Comparison of ENCODE assay signal across 7 mouse cellular contexts in the genomic region with DNA sequence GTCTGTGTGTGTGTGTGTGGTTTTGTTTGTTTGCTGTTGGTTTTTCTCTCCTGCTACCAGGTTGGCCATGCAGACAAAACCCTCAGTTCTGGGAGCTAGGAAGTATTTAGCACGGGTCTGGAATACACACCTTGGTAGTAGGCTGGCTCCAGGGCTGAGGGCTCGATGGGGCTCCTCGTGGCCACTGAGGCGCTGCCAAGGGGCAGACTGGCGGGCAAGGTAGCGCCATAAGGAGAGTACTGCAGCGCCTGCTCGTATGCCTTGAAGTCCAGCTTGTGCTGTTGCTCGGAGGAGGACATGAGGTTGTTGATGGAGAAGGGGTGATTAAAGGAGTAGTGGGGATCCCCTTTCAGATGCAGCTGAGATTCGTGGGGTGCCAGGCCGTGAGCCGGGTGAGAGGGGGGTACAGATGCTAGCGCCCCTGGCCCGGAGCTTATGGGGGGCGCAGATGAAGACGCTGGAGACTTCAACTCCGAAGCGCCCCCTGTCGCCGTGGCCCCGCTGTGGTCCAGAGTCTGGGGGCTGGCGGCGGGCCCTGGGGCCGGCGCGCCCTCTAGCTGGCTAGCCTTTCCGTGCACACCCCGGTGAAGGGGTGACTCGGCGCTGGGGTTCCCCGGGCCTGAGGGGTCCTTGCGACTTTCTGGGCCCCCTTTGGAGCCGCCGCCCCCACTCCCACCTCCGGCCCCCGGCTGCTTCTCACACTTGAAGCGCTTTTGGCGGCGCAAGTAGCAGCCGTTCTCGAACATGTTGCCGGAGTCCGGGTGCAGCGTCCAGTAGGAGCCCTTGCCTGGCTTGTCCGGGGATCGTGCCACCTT. TPM values are rescaled to one million over a fixed set of nuclear protein-coding genes. Genes with fewer than 3 reads are reported as not detected.
DNase-seq lines count a peak whose midpoint lies in the region; ATAC-seq and TF ChIP-seq lines count a peak whose summit lies in the region.

No protein-coding gene starts in this region.

- no peak overlapping the region for H3K27ac ChIP-seq in ES-E14 (ENCODE audit: insufficient read depth, low read depth, low read length, poor library complexity, severe bottlenecking)
- H3K27ac ChIP-seq in hindbrain, embryonic 11.5 days (ENCODE audit: low read depth, low read length): no peak overlapping the region
- H3K27ac ChIP-seq in lung, embryonic 15.5 days: peak overlapping the region; percentile 62
- peak overlapping the region; percentile 82 for H3K27ac ChIP-seq in stomach, embryonic 16.5 days (ENCODE audit: low read length)

- peaks cover 0 to 2% of the 10 kb centered on the region in 2 experiments; a peak in 1 of 4 replicates for H3K4me1 ChIP-seq in ES-E14 (ENCODE audit: control insufficient read depth in 2 of 2, insufficient read depth in 2 of 2, low read length in 2 of 2, poor library complexity in 1 of 2)
- H3K4me1 ChIP-seq in hindbrain, embryonic 11.5 days (replicated peaks; ENCODE audit: control insufficient read depth, insufficient read depth, low read length): peaks cover 11% of the 10 kb centered on the region
- H3K4me1 ChIP-seq in lung, embryonic 15.5 days: peaks cover 6% of the 10 kb centered on the region; the same call in 1 of the 2 replicates
- H3K4me1 ChIP-seq in stomach, embryonic 16.5 days (ENCODE audit: control insufficient read depth, insufficient read depth, low read length): no peaks in the 10 kb centered on the region; the same call in 1 of the 2 replicates

- H3K4me3 ChIP-seq in ES-E14 (ENCODE audit: insufficient read depth in 1 of 2, low read depth in 1 of 2, low read length in 2 of 2, poor library complexity in 1 of 2, severe bottlenecking in 1 of 2): peak overlapping the region; percentile 30 to 54
- H3K4me3 ChIP-seq in hindbrain, embryonic 11.5 days (ENCODE audit: low read depth, low read length): peak overlapping the region; percentile 18
- H3K4me3 ChIP-seq in lung, embryonic 15.5 days: peak overlapping the region; percentile 58
- H3K4me3 ChIP-seq in stomach, embryonic 16.5 days (replicated peaks; ENCODE audit: low read length): peak overlapping the region; percentile 51

- peaks cover 76% of the 10 kb centered on the region for H3K27me3 ChIP-seq in hindbrain, embryonic 11.5 days (ENCODE audit: control insufficient read depth, insufficient read depth, low read length)
- H3K27me3 ChIP-seq in lung, embryonic 15.5 days: peaks cover 76% of the 10 kb centered on the region
- peaks cover 46% of the 10 kb centered on the region for H3K27me3 ChIP-seq in stomach, embryonic 16.5 days (ENCODE audit: control insufficient read depth, insufficient read depth, low read length)

- H3K9ac ChIP-seq in ES-E14 (ENCODE audit: insufficient read depth, low read depth, low read length, poor library complexity, severe bottlenecking): no peak overlapping the region
- no peak overlapping the region for H3K9ac ChIP-seq in hindbrain, embryonic 11.5 days (ENCODE audit: low read depth, low read length)
- peak overlapping the region; percentile 52 for H3K9ac ChIP-seq in lung, embryonic 15.5 days
- H3K9ac ChIP-seq in stomach, embryonic 16.5 days (ENCODE audit: low read length): peak overlapping the region; percentile 74

- DNase-seq in ES-E14 (ENCODE audit: low read depth, low spot score): no peak
- DNase-seq in embryo, embryonic 10 days (ENCODE audit: low spot score): peak; percentile 52
- DNase-seq in hindbrain, embryonic 11.5 days (ENCODE audit: low spot score): peak; percentile 57
- DNase-seq in right cerebral cortex, postnatal 4 days: no peak
- no peak for DNase-seq in natural killer cell, adult 2 months (ENCODE audit: low spot score in 2 of 2)

- under 1% methylated on average over 45 of the region's 46 CpGs for WGBS in hindbrain, embryonic 11.5 days
- 1% methylated on average over 46 of the region's 46 CpGs for WGBS in lung, embryonic 15.5 days
- WGBS in stomach, embryonic 16.5 days: 2% methylated on average over 45 of the region's 46 CpGs

- H3K9me3 ChIP-seq in ES-E14 (ENCODE audit: control insufficient read depth, insufficient read depth, low read depth, low read length): no peaks in the 10 kb centered on the region
- no peaks in the 10 kb centered on the region for H3K9me3 ChIP-seq in hindbrain, embryonic 11.5 days (ENCODE audit: control insufficient read depth, low read length)
- H3K9me3 ChIP-seq in lung, embryonic 15.5 days: no peaks in the 10 kb centered on the region
- H3K9me3 ChIP-seq in stomach, embryonic 16.5 days (replicated peaks; ENCODE audit: control insufficient read depth, low read length): no peaks in the 10 kb centered on the region

- in situ Hi-C loops in ES-E14 (cut with MboI; ENCODE audit: low sequenced_read_pairs in 2 of 2, unreplicated experiment in 2 of 2): loop anchor here (5.0 to 10.0 kb wide), 5 partner anchors 260 to 1005 kb away; a partner anchor contains a TSS

- no peaks in the 10 kb centered on the region for H3K36me3 ChIP-seq in ES-E14 (ENCODE audit: control insufficient read depth, insufficient read depth, low read length, poor library complexity, severe bottlenecking)
- no peaks in the 10 kb centered on the region for H3K36me3 ChIP-seq in hindbrain, embryonic 11.5 days (ENCODE audit: control insufficient read depth, insufficient read depth, low read length)
- H3K36me3 ChIP-seq in lung, embryonic 15.5 days: no peaks in the 10 kb centered on the region
- no peaks in the 10 kb centered on the region for H3K36me3 ChIP-seq in stomach, embryonic 16.5 days (ENCODE audit: control insufficient read depth, insufficient read depth, low read length)

- ATAC-seq in hindbrain, embryonic 11.5 days (ENCODE audit: low FRiP score): 0 out of 2 replicates have a peak, but pooled peaks have one; percentile 21
- ATAC-seq in lung, embryonic 15.5 days (ENCODE audit: borderline replicate concordance, extremely low read depth, low FRiP score, low TSS enrichment): peak; percentile 34
- ATAC-seq in stomach, embryonic 16.5 days (ENCODE audit: insufficient read depth, low FRiP score): peak; percentile 20

- no peak overlapping the region; the same call in 1 of the 2 replicates for H3K4me2 ChIP-seq in hindbrain, embryonic 11.5 days (replicated peaks; ENCODE audit: low read depth, low read length)
- peak overlapping the region; percentile 52 for H3K4me2 ChIP-seq in lung, embryonic 15.5 days
- peak overlapping the region; percentile 49 for H3K4me2 ChIP-seq in stomach, embryonic 16.5 days (ENCODE audit: low read depth, low read length)

TF ChIP-seq in ES-E14, 5 proteins besides CTCF, POLR2A, EP300 and RAD21:
- TF ChIP-seq MAFK (IDR thresholded peaks at IDR 0.05; ENCODE audit: insufficient read depth, low read depth, low read length) (no peak), ZC3H11A (IDR thresholded peaks at IDR 0.05; ENCODE audit: borderline replicate concordance, low read depth, low read length) (no peak), HCFC1 (IDR thresholded peaks at IDR 0.05; ENCODE audit: borderline replicate concordance, insufficient read depth, low read length) (0 out of 2 replicates have a peak, but pooled peaks have one; percentile 2), CHD2 (IDR thresholded peaks at IDR 0.05; ENCODE audit: low read depth, low read length) (no peak)
TF ChIP-seq in ES-E14: peak in this region for 1.

RNA-seq across cellular contexts. Expression of a gene that starts 4.6 kb away (rescaled TPM):
- 0.16 and 0.36 TPM in 2 replicates for total RNA-seq in ES-E14 (2012; rRNA removed)
- 1.2 and 2.1 TPM in 2 replicates for polyA plus RNA-seq in hindbrain, embryonic 11.5 days (2014; fragmentation: Nextera tagmentation; extraction: Ambion mirVana)
- 14.8 and 18.0 TPM in 2 replicates for polyA plus RNA-seq in lung, embryonic 15.5 days (2015; fragmentation: Nextera tagmentation; extraction: Ambion mirVana)
- polyA plus RNA-seq in stomach, embryonic 16.5 days (2015; fragmentation: Nextera tagmentation; extraction: Ambion mirVana): 9.8 and 10.0 TPM in 2 replicates

RNA-seq across cellular contexts. Expression of a gene that starts 21.8 kb away (rescaled TPM):
- total RNA-seq in ES-E14 (2012; rRNA removed): 0.11 and 0.18 TPM in 2 replicates
- polyA plus RNA-seq in hindbrain, embryonic 11.5 days (2014; fragmentation: Nextera tagmentation; extraction: Ambion mirVana): 0.33 and 1.2 TPM in 2 replicates
- polyA plus RNA-seq in lung, embryonic 15.5 days (2015; fragmentation: Nextera tagmentation; extraction: Ambion mirVana): 5.9 and 7.4 TPM in 2 replicates
- polyA plus RNA-seq in stomach, embryonic 16.5 days (2015; fragmentation: Nextera tagmentation; extraction: Ambion mirVana): 2.8 and 3.5 TPM in 2 replicates

Comparison
In these comparisons a context has a peak if more than half of its experiments do, and no peak if none do; other contexts are left out.
1. DNase-seq: peak in embryo, embryonic 10 days (single experiment) and hindbrain, embryonic 11.5 days (single experiment); none in ES-E14 (single experiment), right cerebral cortex, postnatal 4 days (single experiment) and natural killer cell, adult 2 months (0 of 2).
2. H3K27ac ChIP-seq: peak in lung, embryonic 15.5 days (single experiment) and stomach, embryonic 16.5 days (single experiment); none in ES-E14 (single experiment) and hindbrain, embryonic 11.5 days (single experiment).
3. H3K9ac ChIP-seq: peak in lung, embryonic 15.5 days (single experiment) and stomach, embryonic 16.5 days (single experiment); none in ES-E14 (single experiment) and hindbrain, embryonic 11.5 days (single experiment).
4. Peak in every context shown above with its lines, with median percentiles within 50 percentile points of each other: H3K4me3 ChIP-seq and ATAC-seq.